Mouse (Mus musculus) lung, adult 18-20 months (tissue): ENCODE measurements at regions not wholly inside any gene's neighbourhood (a gene's known extent, or its start where the extent isn't known, plus 50 kb on each side); places are given as distances from the start of the nearest gene placed in this dataset.
"Not testable (repeated sequence)": the region's sequence is repeated elsewhere in the genome, so short reads cannot be mapped to it uniquely, and the experiment has no call there.

Experiments used
- DNase-seq, 2 experiments: peaks; one replicate each; pipeline ENCODE4 v3.0.0; 2022; ENCODE audit warnings: mixed read lengths in 2 of 2

GRCm38 (mm10) chr12:3188734-3189275 lies 121.0 kb downstream of the Rab10 start:
- not testable (repeated sequence) for DNase-seq

- DNase-seq = no peak
These were observed 121.6 kb downstream of the Rab10 start for GRCm38 (mm10) chr12:3188137-3188536.

GRCm38 (mm10) chr12:3173325-3173724 lies 136.4 kb downstream of the Rab10 start:
- no peak for DNase-seq

GRCm38 (mm10) chr12:3169705-3170287 lies 140.0 kb downstream of the Rab10 start:
- not testable (repeated sequence) for DNase-seq

- not testable (repeated sequence) for DNase-seq
These were observed 148.1 kb downstream of the Rab10 start for GRCm38 (mm10) chr12:3161666-3162065.

- not testable (repeated sequence) for DNase-seq
These were observed 151.0 kb downstream of the Rab10 start for GRCm38 (mm10) chr12:3158771-3159170.

- DNase-seq = not testable (repeated sequence)
These were observed 156.1 kb downstream of the Rab10 start for GRCm38 (mm10) chr12:3153705-3154104.

GRCm38 (mm10) chr12:3132553-3132952 lies 177.2 kb downstream of the Rab10 start:
- not testable (repeated sequence) for DNase-seq

GRCm38 (mm10) chr12:3131149-3131751 lies 178.5 kb downstream of the Rab10 start:
- not testable (repeated sequence) for DNase-seq

- DNase-seq = not testable (repeated sequence)
These were observed 182.4 kb downstream of the Rab10 start for GRCm38 (mm10) chr12:3127336-3127735.

GRCm38 (mm10) chr12:3124036-3124435 lies 185.7 kb downstream of the Rab10 start:
- DNase-seq = no peak

- DNase-seq = peak; percentile 6 to 17
These were observed 199.2 kb downstream of the Rab10 start for GRCm38 (mm10) chr12:3110589-3110988.

GRCm38 (mm10) chr12:3109671-3110070 lies 200.1 kb downstream of the Rab10 start:
- DNase-seq = peak; percentile 1 to 10

- not testable (repeated sequence) for DNase-seq
These were observed 207.8 kb downstream of the Rab10 start for GRCm38 (mm10) chr12:3101963-3102362.

GRCm38 (mm10) chr12:3098175-3098574 lies 211.6 kb downstream of the Rab10 start:
- DNase-seq = peak; percentile 20 to 21

- no peak for DNase-seq
These were observed 215.3 kb downstream of the Rab10 start for GRCm38 (mm10) chr12:3094509-3094908.

GRCm38 (mm10) chr12:3092974-3093373 lies 216.8 kb downstream of the Rab10 start:
- DNase-seq = not testable (repeated sequence)

GRCm38 (mm10) chr12:3049546-3049945 lies 260.2 kb downstream of the Rab10 start:
- DNase-seq = not testable (repeated sequence)

GRCm38 (mm10) chr12:3018446-3018845 lies 291.3 kb downstream of the Rab10 start:
- DNase-seq = not testable (repeated sequence)

GRCm38 (mm10) chr12:3016777-3017176 lies 293.0 kb downstream of the Rab10 start:
- DNase-seq = not testable (repeated sequence)
